Mouse (Mus musculus): ENCODE data around the gene Add2.

Add2 gene

GRCm38 (mm10) chr6:86047510-86047909 lies 19.0 kb downstream of the Add2 start:
- in situ Hi-C loops (cut with MboI, MseI), result no loop called here

GRCm38 (mm10) chr6:86048509-86048908 lies 20.0 kb downstream of the Add2 start:
- in situ Hi-C loops (cut with MboI, MseI), result no loop called here

GRCm38 (mm10) chr6:86050586-86051268 lies 22.2 kb downstream of the Add2 start:
- in situ Hi-C loops (cut with MboI, MseI), result no loop called here

GRCm38 (mm10) chr6:86052032-86052459 lies 23.6 kb downstream of the Add2 start:
- in situ Hi-C loops (cut with MboI, MseI), result no loop called here

- in situ Hi-C loops (cut with MboI, MseI), result no loop called here
Observed at GRCm38 (mm10) chr6:86052556-86052955, 24.1 kb downstream of the Add2 start.

GRCm38 (mm10) chr6:86053099-86053498 lies 24.6 kb downstream of the Add2 start:
- in situ Hi-C loops (cut with MboI, MseI), result no loop called here

GRCm38 (mm10) chr6:86053594-86053993 lies 25.1 kb downstream of the Add2 start:
- in situ Hi-C loops (cut with MboI, MseI), result no loop called here

- in situ Hi-C loops (cut with MboI, MseI), result no loop called here
Observed at GRCm38 (mm10) chr6:86058475-86058874, 30.0 kb downstream of the Add2 start.

GRCm38 (mm10) chr6:86059151-86059853 lies 30.8 kb downstream of the Add2 start:
- in situ Hi-C loops (cut with MboI, MseI), result no loop called here

- in situ Hi-C loops (cut with MboI, MseI), result no loop called here
Observed at GRCm38 (mm10) chr6:86060170-86060569, 31.7 kb downstream of the Add2 start.

- in situ Hi-C loops (cut with MboI, MseI), result no loop called here
Observed at GRCm38 (mm10) chr6:86062226-86062625, 33.7 kb downstream of the Add2 start.

- in situ Hi-C loops (cut with MboI, MseI), result no loop called here
Observed at GRCm38 (mm10) chr6:86062684-86063083, 34.2 kb downstream of the Add2 start.

GRCm38 (mm10) chr6:86064318-86065016 lies 36.0 kb downstream of the Add2 start:
- in situ Hi-C loops (cut with MboI, MseI), result no loop called here

GRCm38 (mm10) chr6:86066727-86067126 lies 38.2 kb downstream of the Add2 start:
- in situ Hi-C loops (cut with MboI, MseI), result no loop called here

GRCm38 (mm10) chr6:86067145-86067544 lies 38.7 kb downstream of the Add2 start:
- in situ Hi-C loops (cut with MboI, MseI), result no loop called here

- in situ Hi-C loops (cut with MboI, MseI), result no loop called here
Observed at GRCm38 (mm10) chr6:86069009-86069408, 40.5 kb downstream of the Add2 start.

- in situ Hi-C loops (cut with MboI, MseI), result no loop called here
Observed at GRCm38 (mm10) chr6:86069856-86070255, 41.4 kb downstream of the Add2 start.

- in situ Hi-C loops (cut with MboI, MseI), result no loop called here
Observed at GRCm38 (mm10) chr6:86070277-86070676, 41.8 kb downstream of the Add2 start.

- in situ Hi-C loops (cut with MboI, MseI), result no loop called here
Observed at GRCm38 (mm10) chr6:86073882-86074281, 45.4 kb downstream of the Add2 start.

GRCm38 (mm10) chr6:86074538-86075204 lies 46.2 kb downstream of the Add2 start:
- in situ Hi-C loops (cut with MboI, MseI), result no loop called here

- in situ Hi-C loops (cut with MboI, MseI), result no loop called here
Observed at GRCm38 (mm10) chr6:86076525-86076924, 48.0 kb downstream of the Add2 start.

- in situ Hi-C loops (cut with MboI, MseI), result no loop called here
Observed at GRCm38 (mm10) chr6:86077880-86078279, 49.4 kb downstream of the Add2 start.
